Mouse (Mus musculus): ENCODE data around the gene Kmt2d. TPM values are rescaled to one million over a fixed set of nuclear protein-coding genes. Genes with fewer than 3 reads are reported as not detected.

The Kmt2d gene
- total RNA-seq, 2 experiments from 2014 or later: 63.9 to 68.6 TPM

DNA sequence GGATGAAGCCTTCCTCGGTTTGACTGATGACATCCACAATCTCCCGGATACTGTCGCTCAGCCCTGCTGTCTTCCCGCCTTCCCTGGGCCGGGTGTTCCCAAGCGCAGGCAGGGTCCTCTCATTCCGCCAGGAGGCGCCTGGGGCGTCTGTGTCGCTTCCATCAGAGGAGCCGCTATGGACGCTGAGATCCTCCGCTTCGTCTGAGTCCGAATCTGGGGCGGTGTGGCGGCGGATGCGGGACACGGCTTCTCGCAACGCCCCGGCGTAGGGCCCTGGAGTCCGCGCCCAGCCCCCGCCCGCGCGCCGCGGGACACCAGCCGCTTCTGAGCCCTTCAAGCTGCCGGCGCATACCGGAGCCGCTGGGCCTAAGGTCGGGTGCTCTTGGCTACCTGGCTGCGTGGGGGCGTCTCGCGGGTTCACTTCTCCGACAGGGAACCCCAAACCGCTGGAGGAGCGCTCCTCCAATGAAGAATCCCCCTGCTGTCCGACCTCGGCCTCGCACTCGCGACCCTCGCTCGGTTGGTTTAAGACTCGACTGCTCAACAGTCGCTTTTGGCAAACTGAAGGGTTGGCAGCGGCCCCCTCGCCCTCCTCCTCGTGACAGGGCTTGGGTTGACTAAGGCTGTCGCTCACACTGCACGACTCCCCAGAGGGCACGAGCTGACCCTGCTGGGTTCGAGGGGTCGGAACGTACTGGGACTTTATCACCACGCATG is 65.5 kb downstream of the Kmt2d start:
- peak; percentile 55 to 73 for DNase-seq (ENCODE audit: low spot score in 2 of 2)

DNA sequence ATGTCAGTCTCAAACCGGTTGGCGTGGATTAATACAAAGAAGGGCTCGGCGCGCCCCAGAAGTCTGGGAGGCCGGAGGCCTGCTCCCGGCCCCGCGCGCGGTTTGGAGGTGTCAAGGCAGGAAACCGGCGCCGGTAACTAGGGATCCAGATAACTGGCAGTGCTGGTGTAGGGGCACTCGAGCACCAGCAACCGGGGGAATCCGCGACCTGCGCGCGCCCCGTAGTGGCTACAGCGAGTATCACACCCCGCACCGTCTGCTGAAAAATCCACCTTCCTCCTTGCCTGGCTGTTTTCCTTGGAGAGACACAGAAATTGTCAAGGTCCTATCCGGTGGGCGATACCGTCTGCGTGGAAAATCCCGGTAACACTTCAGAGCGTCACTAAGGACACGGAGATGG is 67.0 kb downstream of the Kmt2d start:
- DNase-seq (ENCODE audit: low spot score in 2 of 2): peak; percentile 76 to 79

- DNase-seq (ENCODE audit: low spot score in 2 of 2): no peak
Observed at GRCm38 (mm10) chr15:98802926-98803325, 68.1 kb downstream of the Kmt2d start.

DNA sequence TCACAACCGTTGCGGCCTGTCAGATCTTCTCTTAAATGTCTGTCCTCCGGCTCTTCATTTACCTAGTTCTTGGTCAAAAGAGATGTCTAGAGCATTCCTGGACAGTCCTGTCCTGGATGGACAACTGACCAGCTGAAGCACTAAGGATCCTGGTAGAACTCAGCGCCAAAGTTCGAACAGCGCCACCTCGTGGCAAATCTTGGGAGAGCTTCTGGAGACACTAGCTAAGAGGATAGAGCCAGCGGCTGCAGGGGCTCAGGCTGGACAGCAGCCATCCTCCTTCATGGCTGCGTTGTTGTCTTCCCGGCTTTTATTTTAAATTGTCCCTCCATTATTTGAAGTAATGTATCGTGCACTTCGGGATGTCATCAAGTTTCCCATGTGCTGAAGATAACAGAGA is 71.6 kb downstream of the Kmt2d start:
- DNase-seq (ENCODE audit: low spot score in 2 of 2): peak; percentile 73 to 84

- DNase-seq (ENCODE audit: low spot score in 2 of 2): no peak
Observed at GRCm38 (mm10) chr15:98798903-98799302, 72.1 kb downstream of the Kmt2d start.

DNA sequence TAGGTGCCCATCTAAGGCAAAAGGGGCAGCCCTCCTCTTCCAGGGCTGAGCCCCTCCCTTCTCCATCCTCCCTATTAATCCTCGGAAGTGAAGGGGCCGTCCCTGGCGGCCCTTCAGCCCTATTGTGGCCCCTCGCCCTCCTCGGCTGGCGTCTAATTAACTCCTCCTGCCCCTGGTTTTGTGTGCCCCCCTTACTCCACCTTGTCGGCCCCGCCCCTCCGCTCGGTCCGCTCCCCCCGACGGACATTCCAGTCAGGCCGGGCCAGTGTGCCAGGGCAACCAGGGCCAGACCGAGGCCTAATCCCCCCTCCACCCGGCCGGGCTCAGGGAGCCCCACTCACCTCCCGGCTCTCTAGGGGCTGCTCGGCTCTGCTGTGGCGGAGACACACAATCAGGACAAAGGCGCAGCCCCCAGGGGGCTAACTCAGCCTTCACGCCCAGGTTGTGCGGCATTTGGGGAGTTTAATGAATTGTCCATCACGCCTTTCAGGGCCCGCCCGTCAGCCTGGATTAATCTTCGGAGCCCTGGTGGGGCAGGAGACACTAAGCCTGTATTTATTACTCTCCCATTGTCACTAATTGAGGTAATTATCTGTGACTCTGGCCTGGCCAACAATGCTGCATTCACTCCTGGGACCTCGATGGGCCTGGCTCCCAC is 73.0 kb downstream of the Kmt2d start:
- no peak for DNase-seq (ENCODE audit: low spot score in 2 of 2)

DNA sequence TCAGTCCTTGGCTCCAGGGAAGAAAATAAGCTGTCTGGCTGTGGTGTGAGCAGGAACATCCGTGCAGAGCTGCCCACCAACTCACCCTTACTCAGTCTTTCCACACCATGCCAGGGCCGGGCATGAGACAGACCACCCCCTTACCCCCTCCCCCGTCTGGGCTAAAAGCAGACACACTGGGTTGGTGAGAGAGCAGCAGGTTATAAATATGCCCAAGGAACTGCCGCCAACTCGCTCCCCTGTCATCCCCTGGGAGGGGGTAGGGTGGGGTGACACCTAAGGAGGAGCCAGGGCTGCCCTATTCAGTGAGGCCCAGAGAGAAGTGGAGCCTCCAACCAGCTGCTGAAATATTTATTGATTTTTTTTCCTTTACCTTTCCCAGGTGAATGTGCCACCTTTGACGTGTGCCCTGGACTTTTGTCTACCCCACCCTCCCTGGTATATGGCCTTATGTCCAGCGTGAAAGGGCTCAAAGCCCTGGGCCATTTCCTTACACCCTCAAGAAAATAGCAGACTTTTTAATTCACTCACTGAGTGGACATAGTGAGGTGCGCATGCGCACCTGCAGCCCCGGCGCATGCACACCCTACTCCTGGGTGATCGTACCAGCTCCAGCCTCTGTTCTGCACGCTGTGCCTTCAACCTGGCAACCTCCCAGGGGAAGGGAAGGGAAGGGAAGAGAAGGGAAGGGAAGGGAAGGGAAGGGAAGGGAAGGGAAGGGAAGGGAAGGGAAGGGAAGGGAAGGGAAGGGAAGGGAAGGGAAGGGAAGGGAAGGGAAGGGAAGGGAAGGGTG is 74.0 kb downstream of the Kmt2d start:
- no peak for DNase-seq (ENCODE audit: low spot score in 2 of 2)

DNA sequence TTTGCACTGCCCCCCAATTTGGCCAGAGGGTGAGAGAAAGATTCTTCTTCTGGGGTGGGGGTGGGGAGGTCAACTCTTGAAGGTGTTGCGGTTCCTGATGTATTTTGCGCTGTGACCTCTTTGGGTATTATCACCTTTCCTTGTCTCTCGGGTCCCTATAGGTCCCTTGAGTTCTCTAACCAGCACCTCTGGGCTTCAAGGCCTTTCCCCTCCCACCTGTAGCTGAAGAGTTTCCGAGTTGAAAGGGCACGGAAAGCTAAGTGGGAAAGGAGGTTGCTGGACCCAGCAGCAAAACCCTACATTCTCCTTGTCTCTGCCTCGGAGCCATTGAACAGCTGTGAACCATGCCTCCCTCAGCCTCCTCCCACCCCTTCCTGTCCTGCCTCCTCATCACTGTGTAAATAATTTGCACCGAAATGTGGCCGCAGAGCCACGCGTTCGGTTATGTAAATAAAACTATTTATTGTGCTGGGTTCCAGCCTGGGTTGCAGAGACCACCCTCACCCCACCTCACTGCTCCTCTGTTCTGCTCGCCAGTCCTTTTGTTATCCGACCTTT is 77.8 kb downstream of the Kmt2d start:
- no peak for DNase-seq (ENCODE audit: low spot score in 2 of 2)

DNA sequence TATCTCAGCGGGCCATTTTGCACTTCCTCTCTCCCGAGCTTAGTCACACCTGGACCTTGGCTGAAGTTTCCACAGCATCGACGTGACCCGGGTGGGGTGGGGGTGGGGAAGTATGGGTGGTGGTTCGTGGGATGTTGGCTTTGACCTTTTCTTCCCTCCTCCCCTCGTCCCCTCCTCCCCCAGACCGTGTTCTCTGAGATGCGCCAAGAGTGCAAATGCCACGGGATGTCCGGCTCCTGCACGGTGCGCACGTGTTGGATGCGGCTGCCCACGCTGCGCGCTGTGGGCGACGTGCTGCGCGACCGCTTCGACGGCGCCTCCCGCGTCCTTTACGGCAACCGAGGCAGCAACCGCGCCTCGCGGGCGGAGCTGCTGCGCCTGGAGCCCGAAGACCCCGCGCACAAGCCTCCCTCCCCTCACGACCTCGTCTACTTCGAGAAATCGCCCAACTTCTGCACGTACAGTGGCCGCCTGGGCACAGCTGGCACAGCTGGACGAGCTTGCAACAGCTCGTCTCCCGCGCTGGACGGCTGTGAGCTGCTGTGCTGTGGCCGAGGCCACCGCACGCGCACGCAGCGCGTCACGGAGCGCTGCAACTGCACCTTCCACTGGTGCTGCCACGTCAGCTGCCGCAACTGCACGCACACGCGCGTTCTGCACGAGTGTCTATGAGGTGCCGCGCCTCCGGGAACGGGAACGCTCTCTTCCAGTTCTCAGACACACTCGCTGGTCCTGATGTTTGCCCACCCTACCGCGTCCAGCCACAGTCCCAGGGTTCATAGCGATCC is 78.6 kb downstream of the Kmt2d start:
- no peak for DNase-seq (ENCODE audit: low spot score in 2 of 2)

- DNase-seq (ENCODE audit: low spot score in 2 of 2): no peak
Observed at GRCm38 (mm10) chr15:98791771-98792170, 79.2 kb downstream of the Kmt2d start.

GRCm38 (mm10) chr15:98791221-98791620 is 79.8 kb downstream of the Kmt2d start:
- DNase-seq (ENCODE audit: low spot score in 2 of 2): no peak

- DNase-seq (ENCODE audit: low spot score in 2 of 2): no peak
Observed at GRCm38 (mm10) chr15:98790761-98791160, 80.2 kb downstream of the Kmt2d start.

GRCm38 (mm10) chr15:98789661-98790535 is 81.1 kb downstream of the Kmt2d start, which contains the start of gene Wnt1:
Gene Wnt1, plus strand, starts transcription at chr15:98789857.
- peak in 1 of 2 experiments; percentile 57 for DNase-seq (ENCODE audit: low spot score in 2 of 2)

DNA sequence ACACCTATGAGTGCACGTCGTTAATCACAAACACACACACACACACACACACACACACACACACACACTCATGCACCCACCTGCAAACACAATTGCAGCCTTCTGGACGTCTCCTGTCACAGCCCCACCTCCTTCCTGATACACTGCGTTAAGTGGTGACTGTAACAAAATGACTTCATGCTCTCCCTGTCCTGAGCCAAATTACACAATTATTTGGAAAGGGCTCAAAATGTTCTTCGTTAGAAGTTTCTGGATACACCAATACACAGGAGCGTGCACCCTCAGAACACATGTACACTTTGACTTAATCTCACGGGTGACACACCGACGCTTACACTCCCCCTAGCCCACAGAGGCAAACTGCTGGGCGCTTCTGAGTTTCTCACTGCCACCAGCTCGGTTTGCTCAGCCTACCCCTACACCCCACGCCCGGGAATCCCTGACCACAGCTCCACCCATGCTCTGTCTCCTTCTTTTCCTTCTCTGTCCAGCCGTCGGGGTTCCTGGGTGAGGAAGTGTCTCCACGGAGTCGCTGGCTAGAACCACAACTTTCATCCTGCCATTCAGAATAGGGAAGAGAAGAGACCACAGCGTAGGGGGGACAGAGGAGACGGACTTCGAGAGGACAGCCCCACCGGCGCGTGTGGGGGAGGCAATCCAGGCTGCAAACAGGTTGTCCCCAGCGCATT is 81.9 kb downstream of the Kmt2d start:
- DNase-seq (ENCODE audit: low spot score in 2 of 2): no peak

DNA sequence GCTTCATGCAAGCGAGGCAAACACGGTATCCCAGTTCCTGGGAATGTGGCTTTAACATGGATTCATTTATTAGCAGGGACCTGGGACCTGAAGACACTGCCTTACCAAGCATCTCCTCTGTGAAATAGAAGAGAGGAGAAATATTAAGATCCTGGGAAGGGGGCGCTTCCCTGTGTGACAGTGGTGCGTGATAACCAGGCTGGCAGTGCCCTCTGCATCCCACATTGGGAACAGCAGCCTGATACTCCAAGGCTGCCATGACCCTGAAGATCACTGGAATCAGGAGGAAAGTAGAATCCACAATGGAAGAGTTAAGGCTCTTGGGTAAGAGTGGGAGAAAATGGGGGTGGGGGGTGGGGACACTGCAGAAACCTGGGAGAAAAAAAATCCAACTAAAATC is 83.1 kb downstream of the Kmt2d start:
- no peak for DNase-seq (ENCODE audit: low spot score in 2 of 2)

GRCm38 (mm10) chr15:98785744-98786143 is 85.3 kb downstream of the Kmt2d start:
- DNase-seq (ENCODE audit: low spot score in 2 of 2): peak in 1 of 2 experiments; percentile 16

All from gastrocnemius, postnatal 4 days (tissue).